Mouse (Mus musculus): ENCODE measurements at regions not wholly inside any gene's neighbourhood (a gene's known extent, or its start where the extent isn't known, plus 50 kb on each side); places are given as distances from the start of the nearest gene placed in this dataset.

GRCm38 (mm10) chr16:24215353-24215752, 178.0 kb upstream of the Lpp start:
- DNase-seq (ENCODE audit: low spot score in 2 of 2): no peak

- no peak for DNase-seq (ENCODE audit: low spot score in 2 of 2)
Observed at GRCm38 (mm10) chr16:24213577-24213976, 179.7 kb upstream of the Lpp start.

- DNase-seq (ENCODE audit: low spot score in 2 of 2): no peak
Observed at GRCm38 (mm10) chr16:24212702-24213101, 180.6 kb upstream of the Lpp start.

GRCm38 (mm10) chr16:24211588-24211987, 181.7 kb upstream of the Lpp start:
- no peak for DNase-seq (ENCODE audit: low spot score in 2 of 2)

GRCm38 (mm10) chr16:24208876-24209275, 184.4 kb upstream of the Lpp start:
- DNase-seq (ENCODE audit: low spot score in 2 of 2): peak; percentile 66 to 70

- DNase-seq (ENCODE audit: low spot score in 2 of 2): peak; percentile 11 to 23
Observed at GRCm38 (mm10) chr16:24208118-24208517, 185.2 kb upstream of the Lpp start.

GRCm38 (mm10) chr16:24207056-24207455, 186.3 kb upstream of the Lpp start:
- no peak for DNase-seq (ENCODE audit: low spot score in 2 of 2)

- DNase-seq (ENCODE audit: low spot score in 2 of 2): no peak
Observed at GRCm38 (mm10) chr16:24206461-24206861, 186.8 kb upstream of the Lpp start.

GRCm38 (mm10) chr16:24205594-24205993, 187.7 kb upstream of the Lpp start:
- no peak for DNase-seq (ENCODE audit: low spot score in 2 of 2)

GRCm38 (mm10) chr16:24204064-24204730, 189.1 kb upstream of the Lpp start:
- DNase-seq (ENCODE audit: low spot score in 2 of 2): no peak

GRCm38 (mm10) chr16:24202653-24203052, 190.7 kb upstream of the Lpp start:
- DNase-seq (ENCODE audit: low spot score in 2 of 2): no peak

- DNase-seq (ENCODE audit: low spot score in 2 of 2): no peak
Observed at GRCm38 (mm10) chr16:24201455-24201854, 191.9 kb upstream of the Lpp start.

GRCm38 (mm10) chr16:24200200-24200599, 193.1 kb upstream of the Lpp start:
- no peak for DNase-seq (ENCODE audit: low spot score in 2 of 2)

GRCm38 (mm10) chr16:24199408-24200167, 193.7 kb upstream of the Lpp start:
- peak in 1 of 2 experiments; percentile 26 for DNase-seq (ENCODE audit: low spot score in 2 of 2)

- DNase-seq (ENCODE audit: low spot score in 2 of 2): no peak
Observed at GRCm38 (mm10) chr16:24198291-24198690, 195.0 kb upstream of the Lpp start.

- no peak for DNase-seq (ENCODE audit: low spot score in 2 of 2)
Observed at GRCm38 (mm10) chr16:24197618-24198017, 195.7 kb upstream of the Lpp start.

- DNase-seq (ENCODE audit: low spot score in 2 of 2): no peak
Observed at GRCm38 (mm10) chr16:24193945-24194344, 199.4 kb upstream of the Lpp start.

- DNase-seq (ENCODE audit: low spot score in 2 of 2): peak in 1 of 2 experiments; percentile 22
Observed at GRCm38 (mm10) chr16:24193251-24193873, 199.9 kb upstream of the Lpp start.

GRCm38 (mm10) chr16:24192013-24192412, 201.3 kb upstream of the Lpp start:
- no peak for DNase-seq (ENCODE audit: low spot score in 2 of 2)

GRCm38 (mm10) chr16:24187131-24187530, 198.5 kb upstream of the Bcl6 start:
- DNase-seq (ENCODE audit: low spot score in 2 of 2): no peak

GRCm38 (mm10) chr16:24185989-24186388, 197.3 kb upstream of the Bcl6 start:
- DNase-seq (ENCODE audit: low spot score in 2 of 2): no peak

GRCm38 (mm10) chr16:24184846-24185245, 196.2 kb upstream of the Bcl6 start:
- DNase-seq (ENCODE audit: low spot score in 2 of 2): no peak

- DNase-seq (ENCODE audit: low spot score in 2 of 2): no peak
Observed at GRCm38 (mm10) chr16:24183216-24183615, 194.6 kb upstream of the Bcl6 start.
